Mouse (Mus musculus): ENCODE results near the gene Tango2. TPM values are rescaled to one million over a fixed set of nuclear protein-coding genes. Genes with fewer than 3 reads are reported as not detected.
A peak's percentile ranks its signal among the peaks of the same experiment; 100 is the strongest.

Gene Tango2
- polyA plus RNA-seq, 1 experiment: 31.1 TPM

- Histone ChIP-seq H3K4me3 (ENCODE audit: extremely low read depth, insufficient read depth, insufficient read length) (no peak overlapping the region), H3K36me3 (ENCODE audit: control insufficient read depth, insufficient read depth, low read length) (no peaks in the 10 kb centered on the region), H3K4me1 (ENCODE audit: control insufficient read depth, insufficient read depth, insufficient read length) (no peaks in the 10 kb centered on the region), H3K27ac (ENCODE audit: insufficient read depth, low read length) (no peak overlapping the region), H3K27me3 (ENCODE audit: control insufficient read depth, insufficient read depth, low read length) (no peaks in the 10 kb centered on the region)
- no peak for DNase-seq (ENCODE audit: low read depth in 1 of 2, low spot score in 2 of 2)
- 91% methylated on average over 1 of the region's 1 CpGs for WGBS
- TF ChIP-seq CTCF (IDR thresholded peaks at IDR 0.05; ENCODE audit: extremely low read depth, insufficient read depth, insufficient read length, insufficient replicate concordance): no peak
- TF ChIP-seq POLR2A (IDR thresholded peaks at IDR 0.05; ENCODE audit: low read depth, low read length): no peak
Measured at GRCm38 (mm10) chr16:18356961-18357360, 9.1 kb upstream of the Tango2 start.

- TF ChIP-seq POLR2A (IDR thresholded peaks at IDR 0.05; ENCODE audit: low read depth, low read length) (no peak), CTCF (IDR thresholded peaks at IDR 0.05; ENCODE audit: extremely low read depth, insufficient read depth, insufficient read length, insufficient replicate concordance) (no peak)
- WGBS: 89% methylated on average over 1 of the region's 1 CpGs
- Histone ChIP-seq H3K27ac (ENCODE audit: insufficient read depth, low read length) (no peak overlapping the region), H3K36me3 (ENCODE audit: control insufficient read depth, insufficient read depth, low read length) (no peaks in the 10 kb centered on the region), H3K27me3 (ENCODE audit: control insufficient read depth, insufficient read depth, low read length) (peaks cover 5% of the 10 kb centered on the region), H3K4me3 (ENCODE audit: extremely low read depth, insufficient read depth, insufficient read length) (no peak overlapping the region), H3K4me1 (ENCODE audit: control insufficient read depth, insufficient read depth, insufficient read length) (no peaks in the 10 kb centered on the region)
- no peak for DNase-seq (ENCODE audit: low read depth in 1 of 2, low spot score in 2 of 2)
Measured at GRCm38 (mm10) chr16:18353106-18353505, 5.2 kb upstream of the Tango2 start.

- peak in 1 of 2 experiments; percentile 18 for DNase-seq (ENCODE audit: low read depth in 1 of 2, low spot score in 2 of 2)
Measured at GRCm38 (mm10) chr16:18351313-18352055, 3.6 kb upstream of the Tango2 start.

GRCm38 (mm10) chr16:18349761-18350325 lies 1.9 kb upstream of the Tango2 start:
- Histone ChIP-seq H3K27ac (ENCODE audit: insufficient read depth, low read length) (no peak overlapping the region), H3K4me3 (ENCODE audit: extremely low read depth, insufficient read depth, insufficient read length) (no peak overlapping the region), H3K36me3 (ENCODE audit: control insufficient read depth, insufficient read depth, low read length) (no peaks in the 10 kb centered on the region), H3K4me1 (ENCODE audit: control insufficient read depth, insufficient read depth, insufficient read length) (no peaks in the 10 kb centered on the region), H3K27me3 (ENCODE audit: control insufficient read depth, insufficient read depth, low read length) (peaks cover 6% of the 10 kb centered on the region)
- WGBS: 85% methylated on average over 12 of the region's 12 CpGs
- no peak for TF ChIP-seq POLR2A (IDR thresholded peaks at IDR 0.05; ENCODE audit: low read depth, low read length)
- no peak for TF ChIP-seq CTCF (IDR thresholded peaks at IDR 0.05; ENCODE audit: extremely low read depth, insufficient read depth, insufficient read length, insufficient replicate concordance)
- DNase-seq (ENCODE audit: low read depth in 1 of 2, low spot score in 2 of 2): no peak

More at GRCm38 (mm10) chr16:18351313-18352055, 3.6 kb upstream of the Tango2 start:
- TF ChIP-seq POLR2A (IDR thresholded peaks at IDR 0.05; ENCODE audit: low read depth, low read length) (no peak), CTCF (IDR thresholded peaks at IDR 0.05; ENCODE audit: extremely low read depth, insufficient read depth, insufficient read length, insufficient replicate concordance) (peak; percentile 42; the same call in 1 of the 2 replicates)
- WGBS: 55% methylated on average over 5 of the region's 5 CpGs
- no peak overlapping the region for H3K4me3 ChIP-seq (ENCODE audit: extremely low read depth, insufficient read depth, insufficient read length)
- H3K27me3 ChIP-seq (ENCODE audit: control insufficient read depth, insufficient read depth, low read length): peaks cover 6% of the 10 kb centered on the region
- H3K4me1 ChIP-seq (ENCODE audit: control insufficient read depth, insufficient read depth, insufficient read length): no peaks in the 10 kb centered on the region
- no peaks in the 10 kb centered on the region for H3K36me3 ChIP-seq (ENCODE audit: control insufficient read depth, insufficient read depth, low read length)
- no peak overlapping the region for H3K27ac ChIP-seq (ENCODE audit: insufficient read depth, low read length)

GRCm38 (mm10) chr16:18348601-18349175 lies 785 bp upstream of the Tango2 start:
- H3K27ac ChIP-seq (ENCODE audit: insufficient read depth, low read length): 0 out of 2 replicates have a peak overlapping the region, but pooled peaks have one; percentile 10
- peaks cover 6% of the 10 kb centered on the region for H3K27me3 ChIP-seq (ENCODE audit: control insufficient read depth, insufficient read depth, low read length)
- TF ChIP-seq POLR2A (IDR thresholded peaks at IDR 0.05; ENCODE audit: low read depth, low read length): no peak
- TF ChIP-seq CTCF (IDR thresholded peaks at IDR 0.05; ENCODE audit: extremely low read depth, insufficient read depth, insufficient read length, insufficient replicate concordance): no peak
- WGBS: 10% methylated on average over 28 of the region's 28 CpGs
- no peak for DNase-seq (ENCODE audit: low read depth in 1 of 2, low spot score in 2 of 2)
- peak overlapping the region; percentile 61; the same call in 1 of the 2 replicates for H3K4me3 ChIP-seq (ENCODE audit: extremely low read depth, insufficient read depth, insufficient read length)
- no peaks in the 10 kb centered on the region for H3K36me3 ChIP-seq (ENCODE audit: control insufficient read depth, insufficient read depth, low read length)
- no peaks in the 10 kb centered on the region; the same call in 1 of the 2 replicates for H3K4me1 ChIP-seq (ENCODE audit: control insufficient read depth, insufficient read depth, insufficient read length)

GRCm38 (mm10) chr16:18345243-18345642 lies 2.7 kb downstream of the Tango2 start:
- H3K36me3 ChIP-seq (ENCODE audit: control insufficient read depth, insufficient read depth, low read length): no peaks in the 10 kb centered on the region
- WGBS: 0% methylated on average over 3 of the region's 3 CpGs
- H3K27ac ChIP-seq (ENCODE audit: insufficient read depth, low read length): no peak overlapping the region
- H3K4me3 ChIP-seq (ENCODE audit: extremely low read depth, insufficient read depth, insufficient read length): no peak overlapping the region
- DNase-seq (ENCODE audit: low read depth in 1 of 2, low spot score in 2 of 2): peak; percentile 59 to 81
- TF ChIP-seq CTCF (IDR thresholded peaks at IDR 0.05; ENCODE audit: extremely low read depth, insufficient read depth, insufficient read length, insufficient replicate concordance) (peak; percentile 78; the same call in 1 of the 2 replicates), POLR2A (IDR thresholded peaks at IDR 0.05; ENCODE audit: low read depth, low read length) (no peak)
- peaks cover 6% of the 10 kb centered on the region for H3K27me3 ChIP-seq (ENCODE audit: control insufficient read depth, insufficient read depth, low read length)
- H3K4me1 ChIP-seq (ENCODE audit: control insufficient read depth, insufficient read depth, insufficient read length): peaks cover 6% of the 10 kb centered on the region; the same call in 1 of the 2 replicates
